Mouse (Mus musculus) embryonic fibroblast, embryonic 13.5 days (primary cell): ENCODE data around the gene Slc25a36.

Source experiments
- CTCF ChIP-seq: IDR thresholded peaks from 2 replicates; pipeline ENCODE4 v1.5.1; 2011; ENCODE audit warnings: mild to moderate bottlenecking, control low read depth, low read length, moderate library complexity, borderline replicate concordance; ENCODE audit not compliant: insufficient read depth
- POLR2A ChIP-seq: IDR thresholded peaks from 2 replicates; pipeline ENCODE4 v1.6.1; 2011; ENCODE audit warnings: low read depth, mild to moderate bottlenecking, control low read depth, low read length, moderate library complexity

GRCm38 (mm10) chr9:97133178-97133577 lies 22.2 kb upstream of the Slc25a36 start:
- no peak for TF ChIP-seq POLR2A
- TF ChIP-seq CTCF: no peak
